ENCODE assay signal across 8 mouse cellular contexts in the genomic region with DNA sequence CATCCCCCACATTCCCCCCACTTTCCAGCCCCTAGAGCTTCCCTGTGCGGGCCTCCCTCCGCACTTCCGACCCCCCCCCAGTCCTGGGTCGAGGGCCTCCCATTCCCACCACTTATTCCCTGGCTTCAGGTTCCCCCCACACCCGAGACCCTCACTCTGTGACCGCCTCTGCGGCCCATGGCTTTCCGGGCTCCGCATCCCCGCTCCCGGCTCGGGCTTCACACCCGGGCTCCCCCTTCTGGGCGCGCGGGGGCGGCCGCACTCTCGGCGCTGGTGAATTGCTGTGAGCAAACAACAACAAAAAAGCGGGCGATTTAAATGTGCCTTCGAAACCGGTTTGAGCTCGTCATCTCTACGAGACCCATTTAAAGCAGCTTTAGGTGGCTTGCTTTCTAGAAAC. TPM values are rescaled to one million over a fixed set of nuclear protein-coding genes. Genes with fewer than 3 reads are reported as not detected.
DNase-seq lines count a peak whose midpoint lies in the region; ATAC-seq and TF ChIP-seq lines count a peak whose summit lies in the region.

No protein-coding gene starts in this region.

- H3K9ac ChIP-seq in forebrain, embryonic 15.5 days (replicated peaks) = peak overlapping the region; percentile 97
- peak overlapping the region; percentile 96 for H3K9ac ChIP-seq in liver, postnatal 0 days (replicated peaks)
- peak overlapping the region; percentile 84 for H3K9ac ChIP-seq in neural tube, embryonic 14.5 days (replicated peaks; ENCODE audit: low read depth, low read length)

- no peak for TF ChIP-seq EP300 in liver, postnatal 0 days (IDR thresholded peaks at IDR 0.05; ENCODE audit: low read depth)

- peak overlapping the region; percentile 98 for H3K27ac ChIP-seq in forebrain, embryonic 15.5 days (replicated peaks)
- H3K27ac ChIP-seq in liver, postnatal 0 days (ENCODE audit: low read depth) = peak overlapping the region; percentile 99
- peak overlapping the region; percentile 95 for H3K27ac ChIP-seq in neural tube, embryonic 14.5 days (ENCODE audit: low read depth, low read length)

- TF ChIP-seq CTCF in E14TG2a.4 (conservative IDR thresholded peaks at IDR 0.05; ENCODE audit: low read length) = no peak
- TF ChIP-seq CTCF in liver, postnatal 0 days (IDR thresholded peaks at IDR 0.05; ENCODE audit: low read depth) = peak; percentile 75

- peak overlapping the region; percentile 88 for H3K4me2 ChIP-seq in forebrain, embryonic 15.5 days (replicated peaks)
- H3K4me2 ChIP-seq in liver, postnatal 0 days (ENCODE audit: low read depth, low read length) = peak overlapping the region; percentile 94
- H3K4me2 ChIP-seq in neural tube, embryonic 14.5 days (ENCODE audit: low read depth, low read length) = peak overlapping the region; percentile 86

- peak overlapping the region; percentile 86 for H3K4me3 ChIP-seq in E14TG2a.4 (replicated peaks; ENCODE audit: low read length)
- H3K4me3 ChIP-seq in forebrain, embryonic 15.5 days = peak overlapping the region; percentile 91
- peak overlapping the region; percentile 82 for H3K4me3 ChIP-seq in liver, postnatal 0 days (ENCODE audit: low read depth, low read length)
- peak overlapping the region; percentile 80 for H3K4me3 ChIP-seq in neural tube, embryonic 14.5 days (ENCODE audit: low read depth, low read length)

- peak; percentile 72 for ATAC-seq in forebrain, embryonic 15.5 days (replicated peaks)
- peak; percentile 18 for ATAC-seq in liver, postnatal 0 days
- peak; percentile 72 for ATAC-seq in neural tube, embryonic 14.5 days (ENCODE audit: low read depth)

- H3K36me3 ChIP-seq in E14TG2a.4 (ENCODE audit: insufficient read depth, low read length) = peaks cover 68% of the 10 kb centered on the region
- H3K36me3 ChIP-seq in forebrain, embryonic 15.5 days = no peaks in the 10 kb centered on the region
- no peaks in the 10 kb centered on the region for H3K36me3 ChIP-seq in liver, postnatal 0 days (replicated peaks; ENCODE audit: insufficient read depth, low read length)
- no peaks in the 10 kb centered on the region for H3K36me3 ChIP-seq in neural tube, embryonic 14.5 days (ENCODE audit: control insufficient read depth, insufficient read depth, low read length)

- peaks cover 72% of the 10 kb centered on the region for H3K4me1 ChIP-seq in E14TG2a.4 (replicated peaks; ENCODE audit: low read depth, low read length)
- H3K4me1 ChIP-seq in forebrain, embryonic 15.5 days = peaks cover 18% of the 10 kb centered on the region
- peaks cover 18% of the 10 kb centered on the region for H3K4me1 ChIP-seq in liver, postnatal 0 days (ENCODE audit: insufficient read depth)
- H3K4me1 ChIP-seq in neural tube, embryonic 14.5 days (ENCODE audit: control insufficient read depth, insufficient read depth, low read length) = no peaks in the 10 kb centered on the region; the same call in 1 of the 2 replicates

- no peaks in the 10 kb centered on the region for H3K27me3 ChIP-seq in E14TG2a.4 (ENCODE audit: insufficient read depth, low read length)
- H3K27me3 ChIP-seq in forebrain, embryonic 15.5 days = no peaks in the 10 kb centered on the region
- H3K27me3 ChIP-seq in liver, postnatal 0 days (ENCODE audit: insufficient read depth, low read length) = no peaks in the 10 kb centered on the region
- no peaks in the 10 kb centered on the region for H3K27me3 ChIP-seq in neural tube, embryonic 14.5 days (ENCODE audit: control insufficient read depth, insufficient read depth, low read length)

- intact Hi-C loops in heart, postnatal 14 days (cut with DNase I) = loop anchor here (2.0 to 5.0 kb wide), 2 partner anchors 176 to 337 kb away; partner anchors contain the start of genes D3Ertd751e and Sclt1

- WGBS in forebrain, embryonic 15.5 days = 0% methylated on average over 26 of the region's 26 CpGs
- 1% methylated on average over 23 of the region's 26 CpGs for WGBS in liver, postnatal 0 days (ENCODE audit: insufficient replicate concordance)
- WGBS in neural tube, embryonic 14.5 days = under 1% methylated on average over 25 of the region's 26 CpGs

- DNase-seq in cerebellum, adult 11-12 months = peak; percentile 83
- peak; percentile 88 to 90 for DNase-seq in heart, postnatal 14 days
- peak; percentile 85 for DNase-seq in layer of hippocampus, adult 11-12 months (ENCODE audit: low spot score)
- DNase-seq in liver, postnatal 0 days = peak; percentile 86
- peak; percentile 59 for DNase-seq in telencephalon, adult 2 months (ENCODE audit: low read depth, low spot score)

- H3K9me3 ChIP-seq in E14TG2a.4 (ENCODE audit: low read length) = no peaks in the 10 kb centered on the region
- no peaks in the 10 kb centered on the region for H3K9me3 ChIP-seq in forebrain, embryonic 15.5 days
- H3K9me3 ChIP-seq in liver, postnatal 0 days (ENCODE audit: low read length) = no peaks in the 10 kb centered on the region
- H3K9me3 ChIP-seq in neural tube, embryonic 14.5 days (ENCODE audit: control insufficient read depth, low read length) = no peaks in the 10 kb centered on the region

RNA-seq across cellular contexts. Expression of gene Jade1, which starts 10.4 kb away (rescaled TPM):
- polyA plus RNA-seq in forebrain, embryonic 15.5 days (2015; fragmentation: Nextera tagmentation; extraction: Ambion mirVana) = 21.5 and 22.2 TPM in 2 replicates
- 10 to 100 TPM; 28.1 to 28.6 TPM for total RNA-seq in heart, postnatal 14 days (2021)
- 6.8 and 7.2 TPM in 2 replicates for polyA plus RNA-seq in liver, postnatal 0 days (2015; fragmentation: Nextera tagmentation; extraction: Ambion mirVana)
- 11.6 and 13.8 TPM in 2 replicates for polyA plus RNA-seq in neural tube, embryonic 14.5 days (2014; fragmentation: Nextera tagmentation; extraction: Ambion mirVana)

Comparison
In these comparisons a context has a peak if more than half of its experiments do, and no peak if none do; other contexts are left out.
1. Peak in every context shown above with its lines: DNase-seq, ATAC-seq, H3K4me3 ChIP-seq and H3K27ac ChIP-seq.
2. ATAC-seq: peak in every context shown above with its lines; median percentile 72 in forebrain, embryonic 15.5 days; 72 in neural tube, embryonic 14.5 days; 18 in liver, postnatal 0 days.